Mouse (Mus musculus): Measurements from ENCODE around the gene Scaper. TPM values are rescaled to one million over a fixed set of nuclear protein-coding genes. Genes with fewer than 3 reads are reported as not detected.

The Scaper gene
- 27.4 TPM for polyA plus RNA-seq (2017; shearing (Covaris generic))

DNA sequence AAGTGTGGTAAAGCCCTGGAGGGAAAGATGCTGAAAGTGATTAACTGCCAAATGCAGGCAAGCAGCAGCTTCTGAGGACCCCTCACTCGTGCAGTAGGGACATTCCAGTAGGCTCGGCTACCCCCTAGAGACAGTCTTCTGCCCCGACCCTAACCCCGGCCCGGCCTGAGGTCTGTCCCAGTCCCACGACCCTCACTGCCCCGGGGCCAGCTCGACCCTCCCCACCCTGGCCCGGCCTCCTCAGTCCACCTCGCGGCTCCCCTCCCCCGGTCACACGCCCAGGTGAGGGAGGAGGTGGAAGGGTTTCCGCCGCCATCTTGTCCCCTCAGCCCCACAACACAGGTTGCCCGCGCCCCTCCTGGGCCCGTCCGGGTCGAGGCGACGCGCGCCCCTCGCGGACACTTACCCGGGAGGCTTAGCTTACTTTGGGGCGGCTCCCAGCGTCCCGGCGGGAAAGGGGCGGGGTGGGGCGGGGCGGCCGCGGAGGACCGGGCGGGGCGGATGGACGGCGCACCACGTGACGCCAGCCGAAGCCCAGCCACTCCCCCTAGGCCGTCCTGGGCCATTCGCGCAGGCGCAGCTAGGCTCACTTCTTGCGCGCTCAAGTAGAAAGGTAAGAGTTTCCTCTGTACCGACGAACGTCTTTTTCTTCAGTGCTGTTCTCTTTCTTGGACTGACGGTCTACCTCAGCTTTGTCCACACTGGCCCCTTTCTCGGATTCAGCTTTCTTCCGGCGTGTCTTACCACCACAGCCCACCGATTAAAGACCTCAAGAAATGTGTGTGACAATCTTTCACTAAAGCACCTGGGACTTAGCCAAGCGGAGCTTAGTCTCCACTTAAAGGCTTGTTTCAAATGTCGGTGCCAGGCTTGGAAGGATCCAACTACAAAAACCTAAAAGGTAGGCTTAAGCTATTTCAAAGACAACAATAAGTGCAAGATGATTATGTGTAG, at the start of gene Scaper:
Scaper (minus strand) TSS at position 456 of the 954 bp plus-strand sequence.

DNA sequence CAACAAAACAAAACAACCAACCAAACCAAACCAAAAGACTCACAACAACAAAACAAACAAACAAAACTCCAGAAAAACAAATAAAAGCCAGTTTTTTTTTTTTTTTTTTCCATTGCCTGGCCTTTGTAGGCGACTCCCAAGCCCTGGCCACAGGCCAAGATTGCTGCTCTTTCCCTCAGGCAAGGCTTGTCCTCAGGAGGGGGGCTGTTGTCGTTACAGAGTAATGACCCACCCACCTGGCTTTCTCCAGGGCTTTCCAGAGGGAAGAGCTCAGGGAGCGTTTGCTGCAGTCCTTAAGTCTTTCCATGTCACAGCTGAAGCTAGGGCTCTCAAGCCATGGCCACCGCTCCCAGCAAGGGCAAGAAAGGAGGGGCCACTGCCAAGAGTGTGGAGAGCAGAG, 399.5 kb downstream of the Scaper start, which contains the start of gene Isl2:
Isl2 (plus strand) TSS at position 296 of the 400 bp plus-strand sequence.

DNA sequence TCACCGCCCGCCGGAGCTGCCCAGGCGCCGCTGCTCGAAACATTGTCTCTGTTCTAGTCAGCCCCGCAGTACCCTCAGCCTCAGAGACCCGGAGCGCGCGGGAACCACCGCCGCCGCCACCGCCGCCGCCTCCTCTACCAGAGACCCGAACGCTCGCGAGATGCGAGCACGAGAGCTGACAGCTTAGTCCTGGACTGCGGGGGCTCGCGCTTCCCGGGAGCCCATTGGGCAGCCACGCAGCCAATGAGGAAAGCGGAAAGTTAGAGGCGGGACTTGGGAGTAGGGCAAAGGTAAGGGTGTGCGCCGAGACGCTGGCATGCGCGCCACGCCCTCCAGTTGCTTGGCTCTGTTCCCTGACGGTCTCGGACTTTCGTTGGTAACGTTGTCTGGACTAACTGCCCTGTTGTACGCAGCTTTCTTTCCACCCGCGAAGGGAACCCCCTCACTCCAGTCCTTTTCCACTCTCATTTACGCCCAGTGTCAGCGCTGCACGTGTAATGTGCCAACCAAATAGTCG, 425.8 kb downstream of the Scaper start, which contains the start of gene Etfa:
Etfa (minus strand) TSS at position 217 of the 517 bp plus-strand sequence.

Other genes starting within 250 kb of the Scaper start
- gene 4930563M21Rik, start 72.4 kb upstream of the Scaper start, polyA plus RNA-seq (2017; shearing (Covaris generic)): not detected
- gene Rcn2, start 103.7 kb upstream of the Scaper start, polyA plus RNA-seq (2017; shearing (Covaris generic)): 51.6 TPM
- 174 TPM for gene Pstpip1, start 151.8 kb upstream of the Scaper start, polyA plus RNA-seq (2017; shearing (Covaris generic))
- 99.6 TPM for gene Tspan3, start 227.4 kb upstream of the Scaper start, polyA plus RNA-seq (2017; shearing (Covaris generic))